Mouse (Mus musculus) cortical plate, adult 2 months (tissue): ENCODE measurements around the gene Mrps22.

Experiments
- CTCF ChIP-seq: fragments of 200-500 bp; IDR thresholded peaks from 2 replicates; pipeline ENCODE4 v1.5.1; 2011; ENCODE audit warnings: mild to moderate bottlenecking, control low read depth, low read length; ENCODE audit not compliant: insufficient read depth; ENCODE audit errors: extremely low read depth
- POLR2A ChIP-seq: fragments of 200-500 bp; IDR thresholded peaks from 2 replicates; pipeline ENCODE4 v1.6.1; 2011; ENCODE audit warnings: mild to moderate bottlenecking, low read length, control low read depth; ENCODE audit not compliant: insufficient read depth; ENCODE audit errors: extremely low read depth

- TF ChIP-seq CTCF (no peak), POLR2A (no peak)
Measured at GRCm38 (mm10) chr9:98600094-98600493, 1.4 kb downstream of the Mrps22 start.
